Comparison of ENCODE assay signal across 10 mouse cellular contexts in the genomic region with DNA sequence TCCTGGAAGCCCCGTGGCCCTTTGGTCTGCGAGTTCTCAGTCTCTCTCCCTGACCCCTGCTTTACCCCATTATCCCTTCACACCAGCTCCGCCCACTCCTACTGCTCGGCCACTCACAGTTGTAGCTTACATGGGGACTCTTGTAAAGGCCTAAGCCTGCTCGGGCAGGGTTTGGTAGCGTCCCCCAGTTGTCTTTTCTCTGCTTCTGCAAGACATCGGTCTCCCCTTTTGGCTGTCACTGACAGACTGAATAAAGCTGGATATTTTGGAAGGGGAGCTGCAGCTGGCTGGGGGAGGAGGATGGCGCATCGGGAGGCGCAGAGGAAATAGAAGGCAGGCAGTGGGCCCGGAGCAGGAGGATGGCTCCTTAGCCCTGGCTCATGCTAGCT. TPM values are rescaled to one million over a fixed set of nuclear protein-coding genes. Genes with fewer than 3 reads are reported as not detected.
DNase-seq lines count a peak whose midpoint lies in the region; ATAC-seq and TF ChIP-seq lines count a peak whose summit lies in the region.
"Had no signal": no experiment of that assay in that cellular context is flagged by ENCODE, and none has a peak within 500 bp of the region (broad histone marks: within the 10 kb centered on the region; RNA-seq: fewer than 3 reads in every experiment).

No protein-coding gene starts in this region.

- H3K9me3 ChIP-seq in intestine, embryonic 14.5 days (ENCODE audit: control insufficient read depth, low read length) = no peaks in the 10 kb centered on the region
- H3K9me3 ChIP-seq in intestine, embryonic 16.5 days (ENCODE audit: control insufficient read depth, low read length) = no peaks in the 10 kb centered on the region
- no peaks in the 10 kb centered on the region for H3K9me3 ChIP-seq in hindbrain, embryonic 16.5 days (ENCODE audit: control insufficient read depth, low read length)
- H3K9me3 ChIP-seq: G1E had no signal

- no peak overlapping the region for H3K9ac ChIP-seq in intestine, embryonic 14.5 days (ENCODE audit: low read length)
- no peak overlapping the region for H3K9ac ChIP-seq in intestine, embryonic 16.5 days (ENCODE audit: low read depth, low read length)
- H3K9ac ChIP-seq in hindbrain, embryonic 16.5 days (ENCODE audit: low read depth, low read length) = no peak overlapping the region

- WGBS in intestine, embryonic 14.5 days = 46% methylated on average over 11 of the region's 11 CpGs
- 48% methylated on average over 11 of the region's 11 CpGs for WGBS in intestine, embryonic 16.5 days
- 37% methylated on average over 11 of the region's 11 CpGs for WGBS in hindbrain, embryonic 16.5 days

- H3K4me3 ChIP-seq in intestine, embryonic 14.5 days (ENCODE audit: low read depth, low read length) = no peak overlapping the region
- H3K4me3 ChIP-seq in intestine, embryonic 16.5 days (ENCODE audit: low read length) = no peak overlapping the region
- no peak overlapping the region for H3K4me3 ChIP-seq in cortical plate, adult 2 months (ENCODE audit: insufficient read depth, low read length)
- no peak overlapping the region for H3K4me3 ChIP-seq in hindbrain, embryonic 16.5 days (ENCODE audit: low read length)

- TF ChIP-seq CTCF in cortical plate, adult 2 months (IDR thresholded peaks at IDR 0.05; ENCODE audit: extremely low read depth, insufficient read depth, low read length) = no peak

- H3K27me3 ChIP-seq in intestine, embryonic 14.5 days (replicated peaks; ENCODE audit: control insufficient read depth, insufficient read depth, low read length) = no peaks in the 10 kb centered on the region
- H3K27me3 ChIP-seq in intestine, embryonic 16.5 days (replicated peaks; ENCODE audit: control insufficient read depth, insufficient read depth, low read length) = no peaks in the 10 kb centered on the region
- H3K27me3 ChIP-seq in hindbrain, embryonic 16.5 days (replicated peaks; ENCODE audit: control insufficient read depth, insufficient read depth, low read length) = no peaks in the 10 kb centered on the region

- peaks cover 16% of the 10 kb centered on the region for H3K4me1 ChIP-seq in intestine, embryonic 14.5 days (replicated peaks; ENCODE audit: control insufficient read depth, insufficient read depth, low read length)
- H3K4me1 ChIP-seq in intestine, embryonic 16.5 days (ENCODE audit: control insufficient read depth, insufficient read depth, low read length) = peaks cover 17% of the 10 kb centered on the region
- H3K4me1 ChIP-seq in cortical plate, adult 2 months (ENCODE audit: control insufficient read depth, insufficient read depth, low read length) = peaks cover 11% of the 10 kb centered on the region
- peaks cover 41% of the 10 kb centered on the region for H3K4me1 ChIP-seq in hindbrain, embryonic 16.5 days (ENCODE audit: control insufficient read depth, insufficient read depth, low read depth, low read length)

- H3K36me3 ChIP-seq in intestine, embryonic 14.5 days (ENCODE audit: control insufficient read depth, insufficient read depth, low read length) = no peaks in the 10 kb centered on the region
- no peaks in the 10 kb centered on the region for H3K36me3 ChIP-seq in intestine, embryonic 16.5 days (ENCODE audit: control insufficient read depth, insufficient read depth, low read length)
- H3K36me3 ChIP-seq in hindbrain, embryonic 16.5 days (ENCODE audit: control insufficient read depth, insufficient read depth, low read length) = no peaks in the 10 kb centered on the region
- H3K36me3 ChIP-seq: G1E had no signal

- H3K4me2 ChIP-seq in intestine, embryonic 14.5 days (ENCODE audit: low read length) = no peak overlapping the region
- no peak overlapping the region for H3K4me2 ChIP-seq in intestine, embryonic 16.5 days (ENCODE audit: low read depth, low read length)
- no peak overlapping the region for H3K4me2 ChIP-seq in hindbrain, embryonic 16.5 days (ENCODE audit: low read length)

- H3K27ac ChIP-seq in intestine, embryonic 14.5 days (ENCODE audit: low read depth) = 0 out of 2 replicates have a peak overlapping the region, but pooled peaks have one; percentile 6
- no peak overlapping the region for H3K27ac ChIP-seq in intestine, embryonic 16.5 days (ENCODE audit: low read length)
- peak overlapping the region; percentile 80 for H3K27ac ChIP-seq in cortical plate, adult 2 months (ENCODE audit: insufficient read depth, low read length)
- H3K27ac ChIP-seq in hindbrain, embryonic 16.5 days (ENCODE audit: low read depth, low read length) = peak overlapping the region; percentile 72
- H3K27ac ChIP-seq: macrophage had no signal

- no peak for TF ChIP-seq POLR2A in cortical plate, adult 2 months (IDR thresholded peaks at IDR 0.05; ENCODE audit: extremely low read depth, insufficient read depth, low read length)

- no peak for ATAC-seq in intestine, embryonic 14.5 days (replicated peaks; ENCODE audit: low FRiP score, low TSS enrichment, low read depth)
- no peak for ATAC-seq in intestine, embryonic 16.5 days
- ATAC-seq in hindbrain, embryonic 16.5 days = no peak

- DNase-seq in intestine, embryonic 14.5 days (ENCODE audit: low spot score) = no peak
- DNase-seq in ES-CJ7 (ENCODE audit: low read depth, low spot score) (peak; percentile 68), adipocyte (ENCODE audit: low spot score) (no peak)
- DNase-seq in cerebellum, postnatal 10 days = no peak
- no peak for DNase-seq in kidney, postnatal 36 days

RNA-seq across cellular contexts. Expression of gene Pipox, which starts 17.1 kb away (rescaled TPM):
- 8.3 and 9.2 TPM in 2 replicates for polyA plus RNA-seq in intestine, embryonic 14.5 days (2014; fragmentation: Nextera tagmentation; extraction: Ambion mirVana)
- polyA plus RNA-seq in intestine, embryonic 16.5 days (2015; fragmentation: Nextera tagmentation; extraction: Ambion mirVana) = 55.9 and 65.6 TPM in 2 replicates
- polyA plus RNA-seq in cortical plate, adult 2 months (2012; rRNA removed) = 3.2 and 3.8 TPM in 2 replicates
- polyA plus RNA-seq in hindbrain, embryonic 16.5 days (2015; fragmentation: Nextera tagmentation; extraction: Ambion mirVana) = 5.9 and 7.7 TPM in 2 replicates
- polyA plus RNA-seq: G1E, macrophage had no signal

RNA-seq across cellular contexts. Expression of gene Sez6, which starts 53.8 kb away (rescaled TPM):
- polyA plus RNA-seq in intestine, embryonic 14.5 days (2014; fragmentation: Nextera tagmentation; extraction: Ambion mirVana) = 1.0 and 1.4 TPM in 2 replicates
- polyA plus RNA-seq in intestine, embryonic 16.5 days (2015; fragmentation: Nextera tagmentation; extraction: Ambion mirVana) = 0.48 and 0.56 TPM in 2 replicates
- 97.4 and 109 TPM in 2 replicates for polyA plus RNA-seq in cortical plate, adult 2 months (2012; rRNA removed)
- 132 and 156 TPM in 2 replicates for polyA plus RNA-seq in hindbrain, embryonic 16.5 days (2015; fragmentation: Nextera tagmentation; extraction: Ambion mirVana)
- polyA plus RNA-seq: macrophage had no signal

Comparison
In these comparisons a context has a peak if more than half of its experiments do, and no peak if none do; other contexts are left out.
1. RNA of gene Sez6, which starts 53.8 kb away (polyA plus RNA-seq): 132 to 156 TPM in hindbrain, embryonic 16.5 days and 97.4 to 109 TPM in cortical plate, adult 2 months; 1.0 to 1.4 TPM in intestine, embryonic 14.5 days and 0.48 to 0.56 TPM in intestine, embryonic 16.5 days; every median in the first group is over 10 times any median in the second.